Mouse (Mus musculus) frontal cortex, postnatal 10 days (tissue): ENCODE measurements at regions not wholly inside any gene's neighbourhood (a gene's known extent, or its start where the extent isn't known, plus 50 kb on each side); places are given as distances from the start of the nearest gene placed in this dataset.

Source experiments
- DNase-seq, 2 experiments: peaks; one replicate each; pipeline ENCODE4 v3.0.0; 2022; ENCODE audit warnings: low spot score in 2 of 2, mixed read lengths in 1 of 2

GRCm38 (mm10) chr1:94582526-94582925 lies 530.2 kb upstream of the Pdcd1 start:
- DNase-seq: no peak

DNA sequence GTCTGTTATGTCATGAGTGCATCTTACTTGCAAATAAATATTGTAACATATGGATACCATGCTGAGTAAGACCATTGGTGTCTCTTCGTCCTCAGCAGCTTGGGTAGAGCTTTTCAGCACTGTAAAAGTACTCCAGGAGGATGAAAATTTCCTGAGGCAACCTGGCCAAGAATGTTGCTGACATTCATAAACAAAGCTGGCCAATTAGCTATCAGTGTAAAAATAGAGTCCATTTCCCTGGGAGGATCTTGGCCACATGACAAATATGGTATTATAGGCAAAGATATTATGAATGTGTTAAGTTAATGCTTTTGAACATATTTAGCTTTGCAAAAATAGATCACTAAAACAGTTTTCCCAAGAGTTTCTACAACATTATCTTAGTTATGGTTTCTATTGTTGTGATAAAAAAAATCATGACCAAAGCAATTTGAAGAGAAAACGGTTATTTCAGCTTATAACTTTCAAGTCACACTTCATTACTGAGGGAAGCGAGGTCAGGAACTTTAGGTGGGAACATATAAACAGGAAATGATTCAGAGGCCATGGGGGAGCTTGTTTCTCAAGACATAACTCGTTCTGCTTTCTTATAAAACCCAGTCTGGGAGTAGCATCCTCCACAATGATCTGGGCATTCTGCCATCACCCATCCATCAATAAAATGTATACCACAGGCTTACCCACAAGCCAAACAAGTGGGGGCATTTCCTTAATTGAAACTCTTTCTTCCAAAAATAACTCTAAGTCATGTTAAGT lies 529.5 kb upstream of the Pdcd1 start:
- no peak for DNase-seq

DNA sequence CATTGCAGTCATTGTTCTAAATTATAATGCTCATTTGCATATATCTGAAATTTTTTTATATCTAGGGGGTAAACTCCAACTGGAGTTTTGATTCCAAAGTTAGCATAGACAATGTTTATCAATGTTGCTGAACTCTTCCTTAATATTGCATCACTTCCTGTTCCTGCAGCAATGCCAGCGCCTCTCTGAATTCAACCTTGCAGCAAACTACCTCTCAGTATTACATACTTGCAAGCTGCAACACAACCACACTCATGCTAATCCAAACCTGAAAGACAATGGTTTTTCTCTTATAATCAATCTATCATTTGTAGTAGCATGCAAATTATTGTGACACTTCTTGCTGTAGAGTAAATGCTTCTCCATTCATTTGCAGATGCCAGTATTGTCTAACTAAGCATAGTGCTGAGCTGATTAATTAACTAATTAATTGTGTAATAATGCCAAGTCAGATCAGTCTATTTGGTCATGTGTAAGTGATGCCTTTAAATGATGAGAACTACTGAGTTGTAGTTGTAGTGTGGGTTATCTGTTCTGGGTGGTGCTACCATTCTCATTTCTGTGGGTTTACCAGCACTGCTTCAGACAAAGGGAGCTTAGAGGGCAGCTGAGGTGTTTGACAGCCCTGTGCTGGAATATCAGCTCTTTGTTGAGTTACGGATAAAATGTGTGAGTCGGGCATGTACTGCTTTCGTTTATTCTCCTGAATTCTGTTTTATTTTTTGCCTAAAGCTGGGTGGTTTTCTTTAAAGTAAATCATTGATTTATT lies 480.6 kb upstream of the Pdcd1 start:
- no peak for DNase-seq

DNA sequence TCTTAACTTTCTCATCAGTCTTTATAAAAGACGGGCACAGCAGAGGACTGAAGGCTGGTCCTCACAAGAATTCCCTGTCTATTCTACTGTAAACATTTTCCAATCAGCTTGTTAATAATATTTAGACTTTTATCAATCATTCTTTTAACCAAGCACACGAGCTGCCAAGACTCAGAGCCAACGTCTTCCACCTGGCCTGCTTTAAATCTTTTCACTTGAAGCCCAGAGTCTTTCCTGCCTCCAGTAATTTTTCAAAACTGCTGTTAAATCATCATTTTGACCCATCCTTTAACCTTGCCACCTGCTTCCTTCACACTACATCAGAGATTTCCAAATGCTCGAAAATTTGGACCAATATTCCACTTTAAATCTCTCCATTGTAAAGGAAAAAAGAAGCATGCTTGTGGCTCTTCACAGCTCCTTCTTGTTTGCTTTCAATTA lies 451.7 kb upstream of the Pdcd1 start:
- DNase-seq: no peak

- no peak for DNase-seq
Observed at GRCm38 (mm10) chr1:94503379-94504079, 451.2 kb upstream of the Pdcd1 start.

DNA sequence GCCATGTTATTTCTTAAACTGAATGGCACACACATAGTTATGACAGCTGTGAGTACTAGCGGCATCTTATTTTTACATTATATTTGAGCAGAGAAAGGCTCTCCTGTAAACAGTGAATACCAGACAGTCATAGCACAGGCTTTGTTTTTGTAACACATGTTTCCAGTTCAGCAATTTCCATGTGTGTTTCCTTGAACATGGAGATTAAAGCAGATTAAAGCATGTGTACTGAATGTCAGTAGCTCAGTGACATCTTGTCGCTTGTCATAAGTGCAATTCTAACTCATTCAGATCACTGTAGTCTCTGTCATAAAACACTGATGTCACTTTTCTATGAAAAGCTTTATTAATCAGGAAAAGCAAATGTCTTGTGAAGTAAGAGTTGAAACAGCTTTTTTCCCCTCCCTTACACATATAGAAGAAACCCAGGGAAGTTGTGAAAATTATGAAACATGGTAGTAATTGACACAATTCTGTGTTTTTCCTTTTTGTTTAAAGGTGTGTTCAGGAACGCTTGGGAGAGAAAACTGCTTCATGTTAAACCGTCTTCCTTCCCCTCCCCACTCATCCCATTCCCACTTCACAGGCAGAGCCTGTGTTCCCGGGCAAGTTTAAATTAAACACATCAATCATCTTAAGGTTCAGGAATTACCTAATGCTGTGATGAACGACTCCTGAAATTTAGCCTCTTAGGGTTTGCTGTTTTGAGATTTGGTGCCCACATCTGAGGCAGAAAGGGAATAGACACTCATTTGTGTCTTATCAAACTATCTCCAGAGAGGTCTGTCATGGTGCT lies 449.9 kb upstream of the Pdcd1 start:
- no peak for DNase-seq

- DNase-seq: no peak
Observed at GRCm38 (mm10) chr1:94496992-94497391, 444.6 kb upstream of the Pdcd1 start.

GRCm38 (mm10) chr1:94496341-94496740 lies 444.0 kb upstream of the Pdcd1 start:
- no peak for DNase-seq

DNA sequence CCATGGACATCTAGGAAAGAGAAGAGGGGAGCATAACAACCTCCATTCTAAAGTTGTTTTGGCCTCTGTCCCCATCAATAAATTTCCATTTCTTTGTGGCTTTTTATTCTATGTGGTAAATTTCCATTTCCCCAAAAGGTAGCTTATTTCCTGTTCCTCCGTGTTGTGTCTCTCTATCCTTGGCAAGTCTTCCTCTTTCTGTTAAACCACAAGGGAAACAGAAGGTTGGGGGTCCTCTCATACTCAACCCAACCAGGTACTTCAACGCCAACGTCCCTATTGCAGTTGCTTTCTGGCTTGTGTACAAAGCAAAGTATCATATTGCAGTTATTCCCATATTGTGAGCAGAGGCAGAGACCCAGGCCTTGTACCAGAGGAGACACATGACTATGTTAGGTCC lies 434.7 kb upstream of the Pdcd1 start:
- DNase-seq: no peak

DNA sequence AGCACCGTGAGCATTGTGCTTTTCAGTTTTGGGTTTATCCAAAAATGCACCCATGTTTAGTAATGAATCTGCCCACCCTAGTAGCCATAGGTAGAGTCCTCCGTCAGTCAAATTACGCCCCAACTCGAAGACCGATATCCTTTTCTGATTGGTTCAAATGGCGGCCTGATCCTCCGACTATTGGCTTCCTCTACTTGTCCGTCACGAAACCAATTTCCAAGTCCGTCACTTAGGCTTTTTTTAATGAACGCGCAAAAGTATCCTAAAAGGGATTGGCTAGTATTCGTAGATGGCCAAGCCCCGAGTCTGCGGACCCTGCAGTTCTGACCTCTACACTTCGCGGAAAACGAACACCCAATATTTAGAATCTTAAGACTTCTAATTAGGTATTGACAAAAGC lies 417.5 kb upstream of the Pdcd1 start:
- peak; percentile 9 to 17 for DNase-seq

- DNase-seq: no peak
Observed at GRCm38 (mm10) chr1:94423731-94424130, 371.4 kb upstream of the Pdcd1 start.

DNA sequence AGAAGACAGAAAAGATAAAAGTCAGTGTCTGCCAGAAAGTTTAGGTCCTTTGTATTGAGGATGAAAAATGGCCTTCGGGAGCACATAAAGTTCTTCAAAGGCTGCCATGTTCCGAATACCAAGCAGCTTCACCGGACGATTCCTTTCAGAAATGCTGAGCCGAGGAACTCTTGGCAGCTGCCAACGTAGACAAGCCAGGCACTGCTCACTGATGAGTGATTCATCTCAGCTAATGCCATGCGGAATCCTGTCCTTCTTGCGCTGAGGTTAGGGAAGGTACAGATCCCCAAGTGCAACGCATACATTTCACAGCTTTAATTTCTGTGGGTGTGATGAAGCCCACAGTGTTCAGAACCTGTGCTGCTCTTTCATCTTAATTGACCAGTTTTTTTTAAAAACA lies 360.7 kb upstream of the Pdcd1 start:
- DNase-seq: no peak

DNA sequence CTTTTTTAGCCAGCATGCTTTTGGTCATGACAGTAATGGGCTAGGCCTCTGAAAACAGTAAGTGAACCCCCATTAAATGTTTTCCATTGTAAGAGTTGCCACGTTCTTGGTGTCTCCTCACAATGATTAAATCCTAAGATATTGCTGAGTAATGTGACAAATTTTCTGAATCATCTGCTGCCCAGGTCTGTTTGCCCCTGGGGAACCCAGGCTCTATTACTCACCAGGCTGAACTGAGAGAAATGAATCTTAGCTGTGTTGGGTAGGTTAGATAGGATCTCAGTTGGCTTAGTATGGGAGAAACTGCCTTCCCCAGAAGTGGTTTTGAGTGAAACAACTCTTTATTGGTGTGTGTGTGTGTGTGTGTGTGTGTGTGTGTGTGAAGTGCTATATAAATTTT lies 314.3 kb upstream of the Pdcd1 start:
- no peak for DNase-seq

- DNase-seq: no peak
Observed at GRCm38 (mm10) chr1:94356996-94357395, 304.6 kb upstream of the Pdcd1 start.

DNA sequence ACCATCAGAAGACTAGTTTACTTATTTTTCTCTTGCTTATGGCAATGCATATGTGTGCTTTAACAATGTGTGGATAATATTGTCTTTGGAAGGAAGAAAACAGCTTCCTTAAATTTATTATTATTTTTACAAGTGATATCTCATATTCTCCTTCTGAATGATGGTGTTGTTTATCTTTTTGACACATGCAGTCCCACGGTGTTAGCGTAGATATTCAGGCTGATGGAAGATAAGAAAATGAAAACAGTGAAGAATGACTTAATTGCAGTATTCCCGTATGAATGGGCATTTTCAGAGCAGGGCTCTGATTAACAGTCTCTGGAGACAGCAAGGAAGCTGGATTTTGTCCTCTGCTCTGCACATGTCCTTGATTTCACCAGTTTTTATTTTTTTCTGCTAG lies 303.5 kb upstream of the Pdcd1 start:
- DNase-seq: no peak

GRCm38 (mm10) chr1:94342576-94342975 lies 290.2 kb upstream of the Pdcd1 start:
- DNase-seq: no peak

DNA sequence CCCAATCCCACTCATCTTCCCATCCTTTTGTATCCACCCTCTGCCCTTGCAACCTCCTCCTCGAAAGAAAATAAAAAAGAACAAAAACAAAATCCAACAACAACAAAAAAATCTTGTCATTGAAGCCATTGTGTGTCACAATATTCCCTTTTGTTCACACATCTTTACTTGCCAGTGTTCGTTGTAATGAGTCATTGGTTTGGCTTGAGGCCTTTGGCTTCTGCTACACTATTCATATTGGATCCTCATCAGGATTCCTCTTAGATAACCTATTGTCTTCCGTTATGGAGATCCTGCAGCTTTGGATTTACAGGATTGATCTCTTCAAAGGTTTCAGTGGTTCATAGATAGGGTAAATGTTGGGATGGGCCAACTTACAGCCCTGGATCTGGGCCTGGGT lies 288.9 kb upstream of the Pdcd1 start:
- DNase-seq: no peak

DNA sequence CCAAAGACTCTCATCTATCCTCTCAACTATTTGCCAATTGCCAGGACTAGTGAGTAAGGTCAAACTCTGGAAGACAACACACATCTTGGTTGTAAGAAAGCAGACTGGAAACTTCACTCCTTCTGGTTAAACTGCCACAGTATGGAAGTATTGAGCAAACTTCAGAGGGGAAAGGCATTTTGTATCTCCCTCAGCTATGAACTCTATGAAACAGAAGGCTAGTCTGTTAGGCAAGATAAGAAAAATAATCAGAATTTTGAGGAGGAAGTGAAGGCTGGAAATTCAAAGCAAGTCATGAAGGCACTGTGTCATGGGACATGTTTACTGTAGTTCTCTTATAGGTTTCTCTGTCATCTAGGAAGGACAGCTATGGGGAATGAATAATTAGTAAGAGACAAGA lies 265.7 kb upstream of the Pdcd1 start:
- DNase-seq: no peak

DNA sequence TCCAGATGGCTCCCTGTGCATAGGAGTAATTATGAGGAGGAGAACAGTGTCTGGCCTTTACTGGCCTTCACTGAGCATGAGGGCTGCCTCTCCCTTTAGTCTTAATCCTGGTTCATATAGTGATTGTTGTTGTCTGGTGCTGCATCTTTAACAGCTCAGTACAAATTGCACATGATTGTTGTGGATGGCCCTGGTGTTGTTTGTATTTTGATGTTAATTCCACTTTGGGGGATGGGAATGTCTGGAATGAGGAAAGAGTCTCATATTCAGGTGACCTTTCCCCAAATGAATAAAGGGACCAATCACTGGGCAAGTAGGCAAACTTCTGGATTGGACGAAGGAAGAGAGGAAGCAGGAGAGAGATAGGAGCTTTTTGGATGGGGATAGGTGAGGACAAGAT lies 246.0 kb upstream of the Pdcd1 start:
- no peak for DNase-seq

DNA sequence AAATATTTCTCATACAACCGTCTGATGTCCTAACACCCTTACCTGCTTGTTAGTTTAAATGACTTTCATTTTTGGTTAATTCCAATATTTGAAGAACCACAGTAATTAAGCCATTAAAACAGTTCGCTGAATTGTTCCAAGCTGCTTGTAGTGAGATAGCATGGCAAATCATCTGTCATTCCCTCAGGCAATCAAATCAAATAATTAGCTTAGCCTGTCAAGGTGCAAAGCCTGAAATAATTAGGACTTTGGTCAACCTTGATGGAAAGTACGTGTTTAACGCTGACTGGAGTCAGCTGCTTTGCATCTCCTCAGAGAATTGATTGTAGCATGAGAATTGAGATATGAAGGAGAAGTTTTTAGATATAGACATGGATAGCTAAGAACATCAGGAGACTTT lies 220.2 kb upstream of the Pdcd1 start:
- DNase-seq: no peak

GRCm38 (mm10) chr1:94263313-94263712 lies 211.0 kb upstream of the Pdcd1 start:
- DNase-seq: peak in 1 of 2 experiments; percentile 7

DNA sequence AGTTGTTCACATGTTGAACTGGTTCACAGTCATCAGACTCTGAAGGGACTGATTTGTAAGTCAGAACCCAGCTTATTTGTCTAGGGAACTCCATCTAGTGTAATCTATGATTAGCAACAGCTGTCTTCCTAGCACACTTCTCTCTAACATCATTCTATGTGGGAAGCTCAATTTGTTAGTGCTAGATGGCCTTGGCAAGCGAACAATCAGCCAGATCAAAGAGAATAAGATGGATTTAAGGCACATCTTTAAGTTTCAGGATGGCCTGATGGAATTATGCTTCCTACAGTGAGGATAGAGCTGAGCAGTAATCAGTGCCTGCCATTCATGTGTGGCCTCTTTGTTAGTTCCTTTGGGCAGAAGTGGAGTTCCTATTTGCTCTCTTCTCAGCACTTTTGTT lies 183.1 kb upstream of the Pdcd1 start:
- DNase-seq: no peak
